Mouse (Mus musculus) left cerebral cortex, postnatal 10 days (tissue): ENCODE data around the gene Hbp1. TPM values are rescaled to one million over a fixed set of nuclear protein-coding genes. Genes with fewer than 3 reads are reported as not detected.

Experiments
- DNase-seq, 2 experiments: peaks; one replicate each; pipeline ENCODE4 v3.0.0; 2021 to 2022; ENCODE audit warnings: low spot score in 2 of 2, mixed read lengths in 1 of 2; ENCODE audit errors: extremely low spot score in 1 of 2
- intact Hi-C: fragments of 180-260 bp; cut with DNase I; formaldehyde crosslinking; loops from one replicate; pipeline ENCODE4 v1.15.1; 2025
- total RNA-seq, 2 experiments: library from RNA; stranded (reverse); gene quantifications; 2 replicates each; pipeline ENCODE4 v1.2.3; 2021

Gene Hbp1
- total RNA-seq: 10 to 100 TPM; 18.1 to 20.4 TPM

DNA sequence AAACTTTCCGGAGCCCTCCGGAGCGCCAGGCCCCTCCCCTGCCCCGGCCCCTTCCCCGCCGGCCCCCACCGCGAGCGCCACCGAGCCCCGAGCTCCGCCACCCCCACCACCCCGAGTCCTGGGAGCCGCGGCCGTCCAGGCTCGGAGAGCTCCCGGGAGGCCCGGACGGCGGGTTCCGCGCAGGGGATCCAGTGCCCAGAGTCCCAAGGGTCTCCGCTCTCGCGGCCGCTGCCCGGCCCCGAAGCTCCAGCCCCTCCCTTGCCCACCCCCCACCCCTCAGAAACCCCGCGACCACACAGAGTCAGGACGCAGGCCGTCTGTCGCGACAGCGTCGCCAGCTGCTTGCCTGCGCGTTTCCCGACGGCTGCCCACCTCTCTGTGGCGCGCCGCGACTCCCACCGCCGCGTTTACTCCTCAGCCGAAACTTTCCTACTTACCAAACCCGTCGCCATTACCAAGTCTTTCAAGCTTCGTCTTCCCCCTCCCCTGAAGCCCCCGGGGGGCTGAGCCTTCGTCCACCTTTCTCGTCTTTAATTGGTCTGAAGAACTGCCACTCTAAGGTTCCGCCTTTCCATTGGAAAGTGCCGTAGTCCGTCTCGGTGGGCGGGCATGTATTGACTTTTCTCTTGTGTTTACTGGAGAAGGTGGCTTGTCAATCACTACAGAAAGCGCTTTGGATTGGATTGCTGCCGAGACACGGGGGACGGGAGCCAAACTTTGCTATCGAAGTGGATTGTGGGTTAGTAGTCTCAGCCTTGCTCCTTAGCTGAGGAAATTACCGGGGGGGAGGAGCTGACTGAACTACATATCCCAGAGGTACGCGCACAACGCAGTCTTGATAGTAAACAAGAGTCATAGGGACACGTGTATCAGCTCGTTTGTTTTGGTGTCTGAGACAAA is at the start of gene Hbp1:
TSS of gene Hbp1 (minus strand) at position 777 of the 900 bp plus-strand sequence.
- DNase-seq: peak; percentile 99 to 100
- intact Hi-C loops: no loop called here

DNA sequence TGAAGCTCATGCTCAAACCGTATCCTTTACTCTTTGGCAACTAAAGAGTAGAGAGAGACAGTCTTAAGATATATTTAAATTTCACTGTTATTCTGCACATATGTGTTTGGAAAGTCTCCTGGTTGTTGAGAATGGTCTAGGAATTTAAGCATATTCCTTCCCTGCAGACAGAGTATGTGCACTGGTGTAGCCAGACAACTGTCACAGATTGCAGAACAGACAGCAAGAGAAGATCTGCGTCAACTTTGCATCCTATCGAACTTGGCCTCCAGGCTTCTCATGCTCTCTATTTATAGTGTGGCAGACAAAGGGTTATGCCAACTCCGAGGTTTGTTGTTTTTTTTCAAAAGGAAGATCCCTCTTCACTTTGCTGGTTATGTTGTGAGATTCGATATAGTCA is 48.4 kb upstream of the Hbp1 start:
- no peak for DNase-seq
- intact Hi-C loops: no loop called here

DNA sequence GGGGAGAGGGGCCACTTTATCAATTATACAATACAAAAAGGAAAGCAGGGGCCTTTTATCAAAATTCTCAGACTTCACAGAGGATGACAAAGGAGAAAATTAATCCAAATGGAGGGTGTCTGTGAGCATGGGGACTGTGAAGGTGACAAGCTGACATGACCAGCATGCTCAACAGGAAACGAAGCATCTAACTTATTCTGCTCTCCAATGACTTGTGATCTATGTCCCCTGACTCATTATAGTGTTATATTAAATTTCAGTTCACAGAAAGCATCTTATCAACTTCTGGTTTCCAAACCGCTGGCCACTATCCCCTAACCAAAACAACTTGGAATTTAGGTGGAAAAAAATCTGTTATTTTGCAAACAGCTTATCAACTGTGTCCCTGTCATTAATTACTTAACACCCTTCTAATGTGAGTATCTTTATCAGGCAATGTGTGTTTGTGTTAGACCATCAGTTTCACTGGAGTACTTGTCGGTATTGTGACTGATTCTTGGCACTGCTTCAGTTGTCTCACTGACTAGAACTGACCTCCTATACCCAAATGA is 47.1 kb upstream of the Hbp1 start:
- no peak for DNase-seq

DNA sequence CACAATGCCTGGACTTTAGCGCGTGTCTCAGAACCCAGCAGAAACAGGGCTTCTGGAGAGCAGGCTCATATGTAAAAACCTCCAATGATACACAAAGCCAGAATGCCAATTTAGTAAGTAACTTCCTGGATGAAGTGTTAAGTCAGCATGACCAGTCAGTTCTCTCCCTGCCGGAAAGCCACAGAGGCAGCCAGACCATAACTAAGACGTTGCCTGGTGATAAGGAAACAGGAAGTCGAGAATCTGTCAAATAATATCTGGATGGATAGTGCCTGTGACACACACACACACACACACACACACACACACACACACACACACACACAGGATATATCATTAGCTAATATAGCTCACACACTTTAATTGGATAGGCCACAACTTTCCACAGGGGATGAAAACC is 46.5 kb upstream of the Hbp1 start:
- intact Hi-C loops: no loop called here
- DNase-seq: no peak

More for the DNA sequence above, 47.1 kb upstream of the Hbp1 start:
- intact Hi-C loops: no loop called here

DNA sequence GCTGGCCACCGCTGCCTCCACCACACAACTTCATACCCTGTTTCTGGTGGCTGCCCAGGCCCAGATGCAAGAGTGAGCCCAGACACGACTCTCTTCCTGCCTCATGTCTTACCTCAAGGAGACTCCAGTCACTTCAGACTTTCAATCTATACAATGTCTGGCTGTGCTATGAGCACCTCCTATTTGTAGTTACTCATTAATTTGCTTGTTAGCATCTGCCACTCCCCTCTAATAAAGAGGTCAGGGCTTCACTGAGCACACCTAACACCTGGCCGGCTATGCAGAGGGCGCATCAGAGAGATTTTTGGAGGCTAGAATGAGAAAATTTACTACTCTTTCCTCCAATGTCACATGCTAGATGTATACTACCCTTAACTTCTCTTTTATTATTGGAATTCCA is 40.2 kb upstream of the Hbp1 start:
- intact Hi-C loops: no loop called here
- no peak for DNase-seq

DNA sequence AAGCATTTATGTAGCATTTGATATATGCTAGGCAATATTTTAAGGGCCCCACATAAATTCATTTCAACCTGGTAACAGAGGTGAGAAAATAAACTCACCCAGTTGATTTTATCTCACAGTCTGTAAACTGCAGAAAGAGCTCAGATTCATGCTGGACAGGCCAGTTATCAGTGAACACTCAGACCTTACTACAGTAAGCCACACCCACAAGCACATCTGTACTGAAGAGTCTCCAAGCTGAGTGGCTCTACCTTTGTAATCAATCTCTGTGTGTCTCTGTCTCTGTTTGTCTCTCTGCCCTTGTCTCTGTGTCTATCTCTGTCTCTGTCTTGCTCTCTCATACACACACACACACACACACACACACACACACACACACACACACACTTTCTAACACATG is 39.4 kb upstream of the Hbp1 start:
- DNase-seq: no peak
- intact Hi-C loops: no loop called here

DNA sequence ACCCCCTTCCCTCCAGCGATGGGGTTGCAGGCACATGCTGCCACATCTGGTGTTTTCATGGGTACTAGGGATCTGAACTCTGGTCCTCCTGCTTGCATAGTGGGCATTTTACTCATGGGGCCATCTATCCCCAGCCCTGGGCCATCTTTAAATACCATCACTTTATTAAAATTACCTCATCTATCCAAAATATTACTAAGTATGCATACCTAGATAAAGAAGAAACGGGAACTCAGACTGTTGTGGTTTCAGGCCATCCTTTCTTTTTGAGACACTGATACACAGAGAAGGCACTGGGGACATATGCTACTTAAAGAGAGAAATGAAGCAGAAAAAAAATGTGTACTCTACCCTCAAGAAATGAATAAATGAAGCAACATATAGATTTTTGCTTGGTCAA is 36.1 kb upstream of the Hbp1 start:
- no peak for DNase-seq
- intact Hi-C loops: no loop called here

DNA sequence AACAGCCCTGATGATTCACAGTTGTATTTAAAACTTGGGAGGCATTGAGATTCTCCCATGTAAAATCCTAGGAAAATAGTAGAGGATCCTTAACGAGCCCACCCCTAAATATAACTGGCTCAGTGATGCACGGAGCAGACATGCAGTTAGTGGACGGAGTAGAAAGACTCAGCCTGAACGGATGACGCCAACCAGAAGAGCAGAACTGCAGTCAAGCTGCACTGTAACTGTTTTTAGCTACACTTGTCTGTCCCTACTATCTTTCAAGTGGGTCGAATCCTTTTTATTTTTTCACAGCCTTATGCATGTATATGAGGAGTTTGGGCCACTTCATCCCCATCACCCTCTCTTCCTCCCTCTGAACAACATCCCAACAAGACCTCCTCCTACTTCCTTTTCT is 35.4 kb upstream of the Hbp1 start:
- DNase-seq: no peak
- intact Hi-C loops: no loop called here

DNA sequence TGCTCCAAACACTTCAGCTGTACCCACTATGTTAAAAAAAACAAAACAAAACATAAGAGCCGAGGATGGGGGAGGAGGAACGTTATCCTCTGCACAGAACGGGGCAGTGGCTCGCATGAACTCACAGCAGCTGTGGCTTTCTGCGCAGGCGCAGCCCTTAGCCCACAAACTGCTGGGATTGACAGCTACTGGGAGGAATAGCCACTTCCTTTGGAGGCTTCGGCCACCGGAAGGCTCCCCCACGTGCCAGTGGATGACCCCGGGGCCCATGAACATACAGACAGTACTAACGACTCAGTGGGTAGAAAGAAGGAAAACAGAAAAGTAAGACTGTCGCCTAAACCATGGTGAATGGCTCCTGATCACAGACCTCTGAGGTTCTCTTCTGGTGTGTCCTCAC is 34.3 kb upstream of the Hbp1 start:
- intact Hi-C loops: no loop called here
- DNase-seq: peak in 1 of 2 experiments; percentile 52

DNA sequence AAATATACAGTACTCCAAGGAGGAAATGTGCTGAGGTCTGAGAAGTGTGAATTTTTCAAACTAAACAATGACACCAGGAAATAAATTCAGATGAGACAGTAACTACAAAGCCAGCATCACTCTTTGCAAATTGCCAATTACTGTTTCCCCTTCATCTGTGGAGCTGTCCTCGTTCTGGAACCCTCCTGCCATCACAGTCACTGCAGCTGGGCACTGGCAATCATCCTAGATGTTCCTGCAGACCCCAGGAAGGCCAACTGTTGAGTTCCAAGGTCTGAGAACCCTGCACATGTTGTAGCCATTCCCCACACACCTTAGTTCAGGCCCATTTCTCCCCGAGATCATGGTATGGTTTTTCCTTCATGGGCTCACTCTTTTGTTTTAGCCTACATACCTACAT is 33.9 kb upstream of the Hbp1 start:
- intact Hi-C loops: no loop called here

DNA sequence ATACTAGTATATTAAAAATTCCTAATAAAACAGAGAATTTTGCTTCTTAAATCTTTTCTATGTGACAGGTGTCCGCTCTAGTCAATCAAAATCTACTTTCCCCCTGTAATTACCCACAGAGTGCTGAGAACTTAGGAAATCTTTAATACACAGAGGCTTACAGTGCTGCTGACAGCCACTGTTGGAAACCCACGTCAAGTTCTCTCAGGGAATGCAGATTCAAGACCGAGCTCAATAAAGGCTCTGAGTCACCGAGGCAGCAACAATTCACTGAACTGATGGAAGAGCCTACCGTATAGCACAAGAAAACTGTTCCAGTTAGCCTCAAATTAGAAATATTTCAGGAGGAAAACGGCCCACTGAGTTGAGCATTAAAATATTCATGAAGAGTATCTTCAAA is 33.4 kb upstream of the Hbp1 start:
- intact Hi-C loops: no loop called here
- no peak for DNase-seq

More for the DNA sequence above, 33.9 kb upstream of the Hbp1 start:
- no peak for DNase-seq

DNA sequence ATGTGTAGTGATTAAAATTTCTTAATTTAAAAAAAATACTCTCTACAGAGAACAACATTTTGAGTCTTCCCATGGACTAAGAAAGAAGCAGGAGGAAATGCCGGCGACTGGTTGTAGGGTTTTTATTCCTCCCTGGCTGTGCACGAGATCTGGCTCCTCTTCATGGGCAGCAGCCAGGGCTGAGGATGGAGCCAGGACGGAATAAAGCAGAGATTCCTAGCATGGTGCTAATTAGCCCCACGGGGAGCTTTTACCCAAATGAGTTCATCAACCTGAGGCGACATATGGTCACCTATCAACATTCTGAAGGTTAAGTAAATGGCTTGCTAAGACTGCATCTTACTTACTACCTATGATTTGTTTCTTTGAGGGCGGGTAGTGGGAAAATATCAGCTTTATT is 32.9 kb upstream of the Hbp1 start:
- DNase-seq: no peak
- intact Hi-C loops: no loop called here

DNA sequence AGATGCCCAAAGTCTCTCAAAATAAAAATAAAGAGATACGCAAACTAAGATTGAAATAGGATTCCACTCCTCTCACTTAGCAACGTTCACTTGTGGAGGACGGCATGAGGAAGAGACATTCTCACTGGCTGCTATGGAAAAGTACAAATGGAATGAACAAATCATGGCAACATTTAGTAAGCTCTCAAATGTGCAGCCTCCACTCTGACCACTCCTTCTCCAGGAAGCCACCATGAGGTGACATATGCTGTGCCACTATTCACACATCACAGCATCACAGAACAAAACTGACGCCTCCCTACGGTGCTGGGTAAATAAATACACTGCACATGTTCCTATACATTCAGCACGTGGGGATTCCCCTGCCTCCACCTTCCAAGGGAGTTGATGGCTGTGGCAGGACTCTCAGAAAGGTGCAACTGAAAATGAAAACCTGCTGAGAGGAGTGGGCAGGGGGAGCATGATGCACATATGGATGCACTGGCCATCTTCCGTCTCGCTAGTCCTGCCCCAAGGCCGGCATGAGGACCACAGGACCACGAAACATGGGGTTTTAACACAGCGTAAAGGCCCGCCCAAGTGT is 27.4 kb upstream of the Hbp1 start:
- DNase-seq: no peak
- intact Hi-C loops: loop anchor here (5.0 to 10.0 kb wide), 2 partner anchors 80 to 407 kb away; no protein-coding TSS in a partner anchor

DNA sequence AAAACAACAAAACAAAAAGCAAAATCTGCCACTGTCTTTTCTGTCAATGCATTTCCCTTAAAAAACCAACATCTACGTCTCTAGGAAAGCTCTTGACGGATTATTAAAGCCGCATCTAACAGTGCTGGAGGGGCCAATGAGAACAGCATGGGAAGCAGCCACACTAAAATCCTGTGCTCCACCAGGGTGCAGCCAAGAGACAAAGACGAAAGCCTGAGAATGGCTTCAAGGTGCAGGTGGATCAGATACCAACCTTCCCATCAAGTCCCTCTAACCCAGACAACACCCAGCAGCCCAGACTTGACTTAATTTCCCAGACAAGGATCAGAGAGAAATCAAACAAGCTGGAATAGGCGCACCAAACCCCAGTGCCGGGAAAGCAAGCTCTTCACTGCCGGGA is 26.2 kb upstream of the Hbp1 start:
- DNase-seq: no peak
- intact Hi-C loops: loop anchor here (5.0 to 10.0 kb wide), 2 partner anchors 81 to 408 kb away; no protein-coding TSS in a partner anchor

DNA sequence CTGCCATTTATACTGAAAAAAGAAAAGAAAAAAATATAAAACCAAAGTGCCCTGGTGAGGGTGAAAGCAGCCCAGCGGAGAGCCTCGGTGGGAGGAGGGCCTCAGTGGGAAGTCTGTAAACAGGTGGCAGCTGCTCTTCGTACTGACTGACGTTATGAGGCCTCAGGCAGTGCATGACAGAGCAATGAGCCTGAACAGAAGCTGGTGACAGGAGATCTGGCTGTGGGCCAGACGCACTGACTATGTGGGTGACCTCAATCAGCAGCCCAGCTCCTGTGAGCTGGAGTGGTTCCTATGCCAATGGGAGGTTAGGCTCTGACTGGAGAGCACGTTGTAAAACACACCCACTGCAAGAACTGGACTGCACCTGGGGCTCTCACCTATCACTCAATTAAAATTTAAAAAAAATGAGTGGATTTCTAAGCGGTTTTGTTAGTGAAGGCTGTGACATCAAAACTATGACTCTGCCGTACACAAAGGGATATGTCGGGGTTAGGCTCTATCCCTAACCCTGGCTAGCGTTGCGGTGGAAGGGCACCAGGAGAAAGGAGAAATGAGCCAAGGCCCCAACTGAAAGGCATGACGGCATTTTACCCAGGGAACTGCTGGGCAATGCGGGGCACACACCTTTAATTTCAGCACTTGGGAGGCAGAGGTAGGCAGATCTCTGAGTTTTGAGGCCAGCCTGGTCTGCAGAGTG is 23.3 kb upstream of the Hbp1 start:
- peak in 1 of 2 experiments; percentile 62 for DNase-seq
- intact Hi-C loops: loop anchor here (10.0 kb wide), 1 partner anchor 411 kb away; no protein-coding TSS in a partner anchor

DNA sequence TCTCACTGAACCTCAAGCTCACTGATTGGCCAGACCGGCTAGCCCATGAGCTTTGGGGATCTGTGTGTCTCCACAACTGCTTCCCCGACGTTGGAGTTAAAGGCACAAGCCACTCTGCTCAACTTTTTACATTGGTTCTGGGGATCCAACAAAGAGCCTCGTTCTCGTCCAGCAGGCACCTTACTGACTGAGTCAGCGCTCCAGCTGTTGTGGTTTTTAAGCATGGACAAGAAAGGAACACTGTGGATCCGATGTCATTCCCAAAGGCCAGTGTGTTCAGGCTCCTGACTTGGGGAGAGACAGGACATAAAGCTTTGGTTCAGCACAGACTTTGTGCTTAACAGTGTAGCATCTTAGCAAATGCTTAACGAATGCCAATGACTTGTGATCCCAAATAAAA is 21.2 kb upstream of the Hbp1 start:
- intact Hi-C loops: loop anchor here (10.0 kb wide), 1 partner anchor 413 kb away; no protein-coding TSS in a partner anchor
- no peak for DNase-seq

DNA sequence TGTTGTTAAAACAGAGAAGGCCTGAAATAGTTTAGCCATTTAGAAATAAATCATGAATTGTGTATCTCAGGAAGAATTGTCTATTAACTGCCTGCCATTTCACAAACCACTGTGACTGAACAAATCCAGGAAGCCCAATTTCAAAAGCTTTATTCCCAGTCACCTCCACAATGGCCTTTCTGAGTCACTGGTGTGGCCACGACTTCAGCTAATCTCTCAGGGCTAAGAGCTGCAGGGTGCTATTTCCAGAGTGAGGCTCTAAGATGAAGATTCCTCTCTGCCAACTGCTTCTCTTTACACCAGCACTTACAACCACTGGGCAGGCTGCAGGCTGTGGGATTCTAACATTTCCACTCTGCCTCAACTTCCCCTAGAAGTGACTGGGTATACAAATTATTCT is 18.8 kb upstream of the Hbp1 start:
- DNase-seq: no peak
- intact Hi-C loops: loop anchor here (2.0 to 5.0 kb wide), 2 partner anchors 278 to 928 kb away; no protein-coding TSS in a partner anchor

DNA sequence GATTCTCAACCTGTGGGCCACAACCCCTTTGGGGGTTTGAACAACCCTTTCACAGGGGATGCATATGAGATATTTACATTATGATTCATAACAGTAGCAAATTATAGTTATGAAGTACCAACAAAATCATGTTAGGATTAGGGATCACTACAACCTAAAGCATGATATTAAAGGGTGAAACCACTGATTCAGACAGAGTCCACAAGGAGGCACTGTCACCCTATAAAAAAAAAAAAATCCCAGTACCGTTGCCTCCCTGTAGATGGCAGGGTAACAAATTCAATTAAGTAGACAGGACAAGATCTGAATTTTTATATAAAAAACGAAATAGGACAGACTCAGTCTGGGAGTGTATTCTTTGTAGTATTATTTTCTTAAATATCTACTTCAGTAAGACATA is 17.2 kb upstream of the Hbp1 start:
- peak in 1 of 2 experiments; percentile 62 for DNase-seq
- intact Hi-C loops: loop anchor here (2.0 to 5.0 kb wide), 2 partner anchors 177 to 930 kb away; no protein-coding TSS in a partner anchor

DNA sequence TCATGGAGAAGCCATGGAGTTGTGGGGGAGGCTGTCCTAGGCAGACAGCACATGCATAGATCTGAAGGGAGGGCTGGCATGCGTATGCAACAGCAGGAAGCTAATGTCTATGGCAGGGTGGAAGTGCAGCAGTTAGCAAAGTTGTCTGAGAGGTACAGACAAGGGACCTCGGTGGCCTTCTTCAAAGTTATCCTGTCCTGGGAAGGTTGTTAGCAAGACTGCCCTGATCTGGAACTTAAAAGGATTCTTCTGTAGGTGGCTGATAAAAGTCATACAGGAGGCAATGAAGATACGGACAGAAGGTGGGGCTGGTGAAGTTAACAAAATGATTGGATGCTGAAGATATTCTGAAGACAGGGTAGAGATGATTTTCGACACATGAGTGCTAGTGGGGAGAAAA is 16.1 kb upstream of the Hbp1 start:
- no peak for DNase-seq
- intact Hi-C loops: loop anchor here (2.0 to 5.0 kb wide), 2 partner anchors 178 to 931 kb away; no protein-coding TSS in a partner anchor
